Mouse (Mus musculus) liver, embryonic 14.5 days (tissue): ENCODE data around the gene Wapl.

Experiments
- CTCF ChIP-seq: IDR thresholded peaks from 2 replicates; pipeline ENCODE4 v1.5.1; 2016; ENCODE audit warnings: antibody characterized with exemption, low read depth, control low read depth
- EP300 ChIP-seq: IDR thresholded peaks from 2 replicates; pipeline ENCODE4 v1.6.1; 2016; ENCODE audit warnings: antibody characterized with exemption, low read depth

GRCm38 (mm10) chr14:34657131-34657530 lies 16.6 kb upstream of the Wapl start:
- no peak for TF ChIP-seq CTCF
- TF ChIP-seq EP300 = no peak
